Mouse (Mus musculus): ENCODE measurements at regions not wholly inside any gene's neighbourhood (a gene's known extent, or its start where the extent isn't known, plus 50 kb on each side); places are given as distances from the start of the nearest gene placed in this dataset.
A peak's percentile ranks its signal among the peaks of the same experiment; 100 is the strongest.

DNA sequence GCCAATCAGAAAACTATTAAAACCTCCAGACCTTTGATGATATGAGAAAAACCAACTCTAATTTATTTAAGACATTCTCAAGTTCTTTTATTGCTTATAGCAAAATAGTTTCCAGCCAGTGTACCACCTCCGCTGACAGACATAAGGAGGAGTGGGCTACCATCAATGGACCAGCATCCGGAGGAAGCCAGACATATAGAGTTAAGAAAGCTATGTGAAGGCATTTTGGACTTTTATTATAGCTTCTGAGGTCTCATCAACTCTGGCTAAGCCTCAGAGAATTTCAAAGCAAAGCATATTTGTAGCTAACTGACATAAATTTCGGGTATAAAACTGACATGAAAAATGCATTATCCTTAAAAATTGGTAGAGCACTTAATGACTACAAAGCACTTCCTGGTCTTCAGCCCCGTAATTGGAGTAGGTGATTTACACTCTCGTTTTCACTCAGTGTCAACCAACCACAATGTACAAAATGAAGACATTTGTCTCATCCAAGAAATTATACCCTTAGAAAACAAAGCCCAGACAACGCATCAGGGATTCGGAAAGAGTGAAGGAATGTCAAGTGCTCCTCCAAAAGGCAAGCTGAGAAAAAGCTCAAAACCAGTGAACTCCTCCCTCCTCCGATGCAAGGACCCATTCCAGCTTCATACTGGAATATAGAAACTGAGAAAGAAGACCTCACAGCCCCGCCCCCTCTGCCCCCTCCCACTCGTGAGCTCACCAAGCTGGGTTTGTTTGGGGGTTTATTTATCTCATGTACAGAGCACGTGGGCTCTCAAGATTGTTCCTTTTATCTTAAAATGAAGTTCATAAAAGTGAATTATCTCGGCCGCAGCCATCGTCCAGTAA is 208.5 kb downstream of the Mreg start:
- ATAC-seq (replicated peaks; ENCODE audit: poor library complexity), result no peak

DNA sequence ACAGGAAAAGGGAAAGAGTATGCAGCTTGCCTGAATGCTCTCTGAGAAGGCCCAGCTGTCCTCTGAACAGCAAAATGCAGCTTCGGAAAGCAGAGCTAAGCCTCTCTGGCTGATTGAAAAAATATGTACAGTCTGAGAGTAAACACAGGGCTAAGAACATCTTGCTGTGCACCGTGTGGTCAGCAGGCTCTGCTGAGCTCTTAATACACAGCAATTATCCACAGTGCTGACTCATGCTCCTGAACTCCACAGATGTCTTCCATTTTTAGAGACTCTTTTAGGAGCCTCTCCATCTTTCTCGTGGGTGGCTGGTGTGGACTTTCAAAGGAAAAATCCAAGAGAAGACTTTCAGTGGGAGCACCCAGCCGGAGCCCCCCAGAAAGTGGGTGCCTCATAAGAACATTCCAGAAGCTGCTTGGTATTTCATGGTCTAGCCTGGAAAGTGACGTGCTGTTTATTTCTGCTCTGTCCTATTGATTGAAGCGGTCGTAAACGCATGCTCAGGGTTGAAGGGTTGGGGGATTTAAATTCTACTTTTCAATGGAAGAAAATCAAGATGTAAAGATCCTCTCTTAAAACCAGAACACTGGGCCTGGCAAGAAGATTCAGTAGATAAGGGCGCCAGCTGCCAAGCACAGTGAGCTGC is 209.5 kb downstream of the Mreg start:
- peak; percentile 47 for ATAC-seq (replicated peaks; ENCODE audit: poor library complexity)

DNA sequence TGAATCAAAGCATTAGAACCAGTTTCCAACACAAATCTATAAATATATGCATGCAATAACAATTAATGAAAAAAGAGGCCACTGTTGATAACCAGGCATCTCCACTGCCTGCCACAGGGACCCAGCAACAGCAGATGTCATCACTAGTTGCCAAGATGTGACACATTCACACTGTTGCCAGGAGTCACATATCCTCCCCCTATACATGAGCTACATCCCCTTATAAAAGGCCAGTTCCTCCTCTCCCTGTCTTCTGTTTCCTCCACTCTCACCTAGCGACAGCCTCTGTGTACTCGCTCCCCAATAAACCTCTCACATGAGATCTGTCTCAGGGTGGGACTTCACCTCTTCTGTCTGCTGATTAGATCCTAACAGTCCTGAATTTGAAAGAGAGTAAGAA is 211.4 kb downstream of the Mreg start:
- ATAC-seq (replicated peaks; ENCODE audit: poor library complexity), result peak; percentile 77

DNA sequence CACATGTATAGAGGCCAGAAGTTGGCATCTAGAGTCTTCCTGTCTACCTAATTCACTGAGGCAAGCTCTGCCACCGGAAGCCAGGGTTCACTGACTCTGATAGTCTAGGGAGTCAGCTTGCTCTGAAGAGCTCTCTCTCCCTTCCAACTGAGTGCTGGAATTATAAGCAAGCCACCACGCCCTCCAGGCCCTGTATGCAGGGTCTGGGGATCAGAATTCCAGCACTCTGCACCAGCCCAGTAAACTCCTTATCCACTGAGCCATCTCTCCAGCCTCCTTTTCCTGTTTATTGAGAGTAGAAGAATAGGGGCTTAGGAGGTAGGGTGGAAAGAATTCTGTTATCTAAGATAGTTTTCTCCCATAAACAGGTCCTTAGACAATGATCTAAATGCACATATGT is 215.3 kb downstream of the Mreg start:
- ATAC-seq (replicated peaks; ENCODE audit: poor library complexity), result no peak

DNA sequence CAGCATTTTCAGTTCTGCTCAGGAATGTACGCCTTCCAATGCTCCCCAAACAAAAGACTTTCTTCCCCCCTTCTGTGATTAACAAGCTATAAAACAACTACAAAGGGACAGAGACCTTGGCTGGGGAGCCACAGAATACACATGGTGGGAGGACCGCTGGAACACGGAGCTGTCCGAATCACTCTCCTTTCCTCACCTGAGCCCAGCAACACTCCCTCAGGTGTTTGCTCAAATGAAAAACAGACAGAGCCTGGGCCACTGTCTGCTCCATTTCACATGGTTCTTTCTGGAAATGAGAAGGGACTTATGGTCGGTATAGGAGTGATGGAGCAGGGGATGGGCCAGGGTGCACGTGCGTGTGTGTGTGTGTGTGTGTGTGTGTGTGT is 215.9 kb downstream of the Mreg start:
- no peak for ATAC-seq (replicated peaks; ENCODE audit: poor library complexity)

DNA sequence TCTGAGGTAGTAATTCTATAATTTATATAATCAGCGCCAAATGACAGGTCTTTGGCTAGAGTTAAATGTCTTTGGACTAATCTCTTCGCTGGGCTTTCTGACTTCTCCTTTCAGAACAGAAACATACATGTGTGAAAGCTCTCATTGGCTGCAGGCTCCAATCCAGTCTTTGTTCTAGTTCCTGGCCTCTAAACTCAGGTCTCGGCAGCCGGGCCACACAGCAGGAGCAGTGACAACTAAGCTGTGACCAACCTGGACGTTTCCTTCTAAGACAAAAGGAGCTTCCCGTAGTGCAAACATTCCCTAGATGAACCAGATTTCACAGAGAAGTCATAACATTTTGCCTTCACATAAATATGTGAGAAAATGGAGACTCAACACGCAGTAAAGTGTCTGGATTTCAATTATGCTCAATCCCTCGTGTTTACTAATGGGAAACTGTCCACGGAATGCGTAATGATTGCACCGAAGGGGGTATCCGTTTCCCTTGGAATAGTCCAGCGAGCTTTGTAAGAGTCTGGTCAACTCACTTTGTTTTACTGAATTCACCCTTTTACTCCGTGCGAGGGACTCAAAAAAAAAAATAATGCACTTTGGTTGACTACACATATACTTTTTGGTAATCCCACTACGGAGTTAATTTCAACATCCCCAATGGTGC is 216.4 kb downstream of the Mreg start:
- 0 out of 2 replicates have a peak, but pooled peaks have one; percentile 9 for ATAC-seq (replicated peaks; ENCODE audit: poor library complexity)

DNA sequence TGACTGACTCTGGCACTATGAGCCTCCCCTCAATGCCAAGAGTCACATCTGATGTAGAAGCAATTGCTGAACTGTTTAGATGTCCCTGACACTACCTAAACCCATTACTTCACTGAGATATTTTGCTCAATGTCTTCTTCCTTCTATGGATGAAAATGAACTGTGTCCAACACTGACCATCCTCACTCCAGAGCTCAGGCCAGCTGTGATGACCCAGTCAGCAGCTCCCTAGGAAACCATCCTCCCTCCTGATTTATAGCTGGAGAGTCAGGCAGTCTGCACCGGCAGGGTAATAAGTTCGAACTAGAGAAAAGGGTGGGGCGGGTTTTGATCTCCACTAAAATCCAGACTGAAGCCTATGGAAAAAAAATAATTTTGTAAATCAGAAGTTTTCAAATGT is 221.2 kb downstream of the Mreg start:
- ATAC-seq (replicated peaks; ENCODE audit: poor library complexity), result no peak

DNA sequence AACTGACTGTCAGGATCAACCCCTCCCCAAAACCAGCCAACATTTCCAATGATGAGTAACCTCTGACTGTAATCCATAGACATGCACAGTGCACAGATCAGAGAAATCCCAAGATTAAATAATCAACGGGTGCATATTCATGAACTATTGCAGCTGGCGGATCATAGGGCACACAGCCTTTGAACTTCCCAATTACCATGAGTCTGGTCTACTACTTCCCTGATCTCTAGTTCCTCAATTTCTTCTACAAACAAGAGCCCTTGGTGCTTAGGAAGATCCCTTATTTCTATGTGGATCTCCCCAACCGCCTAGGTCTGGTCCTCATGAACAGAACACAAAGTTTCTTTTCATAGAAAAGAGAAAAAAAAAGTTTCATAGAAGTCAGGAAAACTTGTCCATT is 224.0 kb downstream of the Mreg start:
- peak; percentile 82 for ATAC-seq (replicated peaks; ENCODE audit: poor library complexity)

DNA sequence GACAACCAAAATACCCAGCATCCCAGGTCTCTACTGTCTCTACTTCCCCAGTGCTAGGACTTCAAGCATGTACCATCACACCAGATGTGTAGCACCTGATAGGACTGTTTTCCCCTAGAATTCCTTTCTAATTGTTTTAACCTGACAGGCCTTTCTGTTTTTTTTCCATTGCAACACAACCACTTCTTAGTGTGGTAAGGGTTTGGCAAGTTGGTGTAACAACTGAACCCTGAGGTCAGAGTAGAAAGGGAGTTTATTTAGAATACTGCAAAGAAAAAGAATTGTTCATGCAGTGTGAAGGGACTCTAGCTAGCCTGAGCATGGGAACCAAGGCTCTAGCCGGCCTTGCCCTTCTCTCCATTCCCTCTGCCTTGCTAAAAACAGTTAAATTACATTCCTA is 226.1 kb downstream of the Mreg start:
- peak; percentile 72 for ATAC-seq (replicated peaks; ENCODE audit: poor library complexity)

GRCm38 (mm10) chr1:71983786-71984185 is 228.3 kb downstream of the Mreg start:
- no peak for ATAC-seq (replicated peaks; ENCODE audit: poor library complexity)

- no peak for ATAC-seq (replicated peaks; ENCODE audit: poor library complexity)
These were observed 229.5 kb downstream of the Mreg start for GRCm38 (mm10) chr1:71982423-71983262.

GRCm38 (mm10) chr1:71980624-71981023 is 231.5 kb downstream of the Mreg start:
- ATAC-seq (replicated peaks; ENCODE audit: poor library complexity), result no peak

DNA sequence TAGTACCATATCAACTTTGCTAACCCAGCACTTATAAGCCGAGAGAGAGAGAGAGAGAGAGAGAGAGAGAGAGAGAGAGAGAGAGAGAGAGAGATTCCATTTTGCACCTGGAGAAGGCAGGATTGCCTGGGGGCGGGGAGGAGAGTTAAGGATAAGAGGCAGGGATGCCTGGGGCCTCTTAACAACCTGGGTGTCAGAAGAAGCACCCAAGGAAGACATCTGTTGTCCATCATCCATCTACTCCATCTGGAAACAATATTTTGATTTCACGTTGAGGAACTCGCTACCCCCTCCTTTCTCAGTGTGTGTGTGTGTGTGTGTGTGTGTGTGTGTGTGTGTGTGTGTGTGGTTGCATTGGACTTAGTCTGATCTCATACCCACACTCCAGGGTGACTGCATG is 232.8 kb downstream of the Mreg start:
- ATAC-seq (replicated peaks; ENCODE audit: poor library complexity), result no peak

DNA sequence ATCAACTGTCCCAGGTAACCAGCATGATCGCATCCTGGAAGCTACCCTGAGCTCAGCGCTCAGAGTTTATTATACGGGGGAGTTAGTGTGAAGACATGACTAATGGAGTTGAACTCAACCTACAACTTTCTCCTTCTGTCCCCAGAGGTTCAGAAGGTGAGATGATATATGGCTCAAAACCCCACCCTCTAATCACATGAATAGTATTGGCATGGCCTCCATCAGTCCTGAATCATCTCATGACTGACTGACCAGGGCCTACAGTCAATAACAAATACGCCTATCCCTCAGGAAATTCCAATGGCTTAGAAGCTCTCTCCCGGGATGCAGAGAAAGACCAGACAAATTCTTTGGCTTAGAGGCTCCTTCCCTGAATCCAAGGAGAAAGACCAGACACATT is 234.7 kb downstream of the Mreg start:
- ATAC-seq (replicated peaks; ENCODE audit: poor library complexity), result no peak

GRCm38 (mm10) chr1:71974715-71975114 is 237.4 kb downstream of the Mreg start:
- ATAC-seq (replicated peaks; ENCODE audit: poor library complexity), result peak; percentile 100

- no peak for ATAC-seq (replicated peaks; ENCODE audit: poor library complexity)
These were observed 240.2 kb downstream of the Mreg start for GRCm38 (mm10) chr1:71971943-71972342.

- ATAC-seq (replicated peaks; ENCODE audit: poor library complexity), result no peak
These were observed 241.3 kb downstream of the Mreg start for GRCm38 (mm10) chr1:71970771-71971170.

GRCm38 (mm10) chr1:71967574-71968104 is 244.5 kb downstream of the Mreg start:
- 0 out of 2 replicates have a peak, but pooled peaks have one; percentile 31 for ATAC-seq (replicated peaks; ENCODE audit: poor library complexity)

GRCm38 (mm10) chr1:71964450-71965126 is 247.5 kb downstream of the Mreg start:
- no peak for ATAC-seq (replicated peaks; ENCODE audit: poor library complexity)

- ATAC-seq (replicated peaks; ENCODE audit: poor library complexity), result peak; percentile 90
These were observed 255.2 kb downstream of the Mreg start for GRCm38 (mm10) chr1:71956940-71957339.

Data from megakaryocyte progenitor cell, adult 5-6 weeks (primary cell).